Mouse (Mus musculus) hindbrain, embryonic 11.5 days (tissue): ENCODE measurements around the gene Tigit. TPM values are rescaled to one million over a fixed set of nuclear protein-coding genes. Genes with fewer than 3 reads are reported as not detected.
A peak's percentile ranks its signal among the peaks of the same experiment; 100 is the strongest.

ENCODE experiments used
- ATAC-seq: fragments of 200-750 bp; cut with Nextera tagmentation; 2 replicates; pipeline ENCODE4 v1.8.0; 2017; ENCODE audit warnings: mild to moderate bottlenecking, moderate TSS enrichment, moderate library complexity; ENCODE audit not compliant: low FRiP score
- DNase-seq: peaks from one replicate; pipeline ENCODE4 v3.0.0-alpha.2; 2015; ENCODE audit warnings: low spot score
- H3K27ac ChIP-seq: fragments of 300-500 bp; sonication (generic); 2 replicates; pipeline ENCODE4 v1.5.1; 2014; ENCODE audit warnings: mild to moderate bottlenecking, low read depth, low read length
- H3K27me3 ChIP-seq: fragments of 300-500 bp; sonication (generic); 2 replicates; pipeline ENCODE4 v1.6.1; 2014; ENCODE audit warnings: mild to moderate bottlenecking, low read length, moderate library complexity, mixed read lengths; ENCODE audit not compliant: control insufficient read depth, insufficient read depth
- H3K36me3 ChIP-seq: fragments of 300-500 bp; sonication (generic); 2 replicates; pipeline ENCODE4 v1.6.1; 2014; ENCODE audit warnings: mild to moderate bottlenecking, low read length, moderate library complexity, mixed read lengths; ENCODE audit not compliant: control insufficient read depth, insufficient read depth
- H3K4me1 ChIP-seq: fragments of 300-500 bp; sonication (generic); replicated peaks from 2 replicates; pipeline ENCODE4 v1.6.1; 2014; ENCODE audit warnings: low read length, mixed read lengths; ENCODE audit not compliant: control insufficient read depth, insufficient read depth
- H3K4me2 ChIP-seq: fragments of 300-500 bp; sonication (generic); replicated peaks from 2 replicates; pipeline ENCODE4 v1.6.1; 2014; ENCODE audit warnings: mild to moderate bottlenecking, low read depth, low read length
- H3K4me3 ChIP-seq: fragments of 300-500 bp; sonication (generic); 2 replicates; pipeline ENCODE4 v1.5.1; 2014; ENCODE audit warnings: low read depth, low read length
- H3K9ac ChIP-seq: fragments of 300-500 bp; sonication (generic); 2 replicates; pipeline ENCODE4 v1.6.1; 2014; ENCODE audit warnings: low read depth, low read length
- H3K9me3 ChIP-seq: fragments of 300-500 bp; sonication (generic); 2 replicates; pipeline ENCODE4 v1.6.1; 2016; ENCODE audit warnings: low read length; ENCODE audit not compliant: control insufficient read depth
- WGBS: fragments of 180-500 bp; shearing (Covaris S2); extraction: QIAGEN DNeasy Blood & Tissue Kit; methylation state at CpG from one replicate; pipeline ENCODE4 v1.1.7; 2014; 5-methylcytosine and 5-hydroxymethylcytosine counted together
- polyA plus RNA-seq: library from polyadenylated mRNA; unstranded; fragments of >200 nt; fragmentation: Nextera tagmentation; extraction: Ambion mirVana; gene quantifications from 2 replicates; pipeline ENCODE4 v1.2.1, GENCODE M21; 2014

The Tigit gene
- not detected in 2 replicates for polyA plus RNA-seq

- ATAC-seq (no peak), DNase-seq (no peak)
- H3K36me3 ChIP-seq: no peaks in the 10 kb centered on the region
- no peak within 1 kb of the TSS for H3K9ac ChIP-seq
- H3K4me1 ChIP-seq: no peaks in the 10 kb centered on the region
- WGBS: 75% methylated on average over 7 of the region's 7 CpGs
- H3K9me3 ChIP-seq: no peaks in the 10 kb centered on the region
- no peaks in the 10 kb centered on the region for H3K27me3 ChIP-seq
- H3K4me3 ChIP-seq: no peak within 1 kb of the TSS
- H3K4me2 ChIP-seq: no peak within 1 kb of the TSS
- H3K27ac ChIP-seq: no peak within 1 kb of the TSS
Observed at GRCm38 (mm10) chr16:43663978-43664579, at the start of gene Tigit. Tigit (minus strand) TSS chr16:43664146.

- Histone ChIP-seq H3K27ac (no peak overlapping the region), H3K9ac (no peak overlapping the region)
- WGBS: 94% methylated on average over 7 of the region's 7 CpGs
Observed at GRCm38 (mm10) chr16:43711361-43711760, 47.4 kb upstream of the Tigit start.

GRCm38 (mm10) chr16:43710651-43711050, 46.7 kb upstream of the Tigit start:
- Histone ChIP-seq H3K4me3 (no peak overlapping the region), H3K4me1 (no peaks in the 10 kb centered on the region), H3K9me3 (no peaks in the 10 kb centered on the region), H3K27me3 (no peaks in the 10 kb centered on the region), H3K27ac (no peak overlapping the region), H3K36me3 (no peaks in the 10 kb centered on the region), H3K9ac (no peak overlapping the region), H3K4me2 (no peak overlapping the region)
- no peak for DNase-seq
- no peak for ATAC-seq
- 89% methylated on average over 11 of the region's 11 CpGs for WGBS

More at GRCm38 (mm10) chr16:43711361-43711760, 47.4 kb upstream of the Tigit start:
- Histone ChIP-seq H3K9me3 (no peaks in the 10 kb centered on the region), H3K36me3 (no peaks in the 10 kb centered on the region), H3K27me3 (no peaks in the 10 kb centered on the region), H3K4me1 (no peaks in the 10 kb centered on the region), H3K4me2 (no peak overlapping the region), H3K4me3 (no peak overlapping the region)
- no peak for DNase-seq
- ATAC-seq: no peak

- Histone ChIP-seq H3K27ac (no peak overlapping the region), H3K27me3 (no peaks in the 10 kb centered on the region), H3K9me3 (no peaks in the 10 kb centered on the region), H3K9ac (no peak overlapping the region), H3K4me1 (no peaks in the 10 kb centered on the region), H3K36me3 (no peaks in the 10 kb centered on the region), H3K4me3 (no peak overlapping the region), H3K4me2 (no peak overlapping the region)
- DNase-seq (no peak), ATAC-seq (no peak)
- WGBS: 60% methylated on average over 6 of the region's 6 CpGs
Observed at GRCm38 (mm10) chr16:43710134-43710475, 46.2 kb upstream of the Tigit start.

- H3K36me3 ChIP-seq: no peaks in the 10 kb centered on the region
- no peak overlapping the region for H3K9ac ChIP-seq
- H3K9me3 ChIP-seq: no peaks in the 10 kb centered on the region
- 44% methylated on average over 9 of the region's 9 CpGs for WGBS
- ATAC-seq (peak; percentile 70; the same call in 1 of the 2 replicates), DNase-seq (peak; percentile 19)
- H3K4me3 ChIP-seq: no peak overlapping the region
- H3K27ac ChIP-seq: no peak overlapping the region
- H3K4me2 ChIP-seq: no peak overlapping the region
- no peaks in the 10 kb centered on the region for H3K27me3 ChIP-seq
- H3K4me1 ChIP-seq: no peaks in the 10 kb centered on the region
Observed at GRCm38 (mm10) chr16:43709432-43710133, 45.6 kb upstream of the Tigit start.

GRCm38 (mm10) chr16:43709062-43709413, 45.1 kb upstream of the Tigit start:
- DNase-seq: peak; percentile 20
- no peaks in the 10 kb centered on the region for H3K9me3 ChIP-seq
- H3K4me3 ChIP-seq: no peak overlapping the region
- H3K9ac ChIP-seq: no peak overlapping the region
- no peaks in the 10 kb centered on the region for H3K4me1 ChIP-seq
- no peaks in the 10 kb centered on the region for H3K36me3 ChIP-seq
- no peaks in the 10 kb centered on the region for H3K27me3 ChIP-seq
- H3K27ac ChIP-seq: no peak overlapping the region
- H3K4me2 ChIP-seq: 0 out of 2 replicates have a peak overlapping the region, but pooled peaks have one; percentile 1
- 63% methylated on average over 15 of the region's 15 CpGs for WGBS
- ATAC-seq: peak; percentile 81; the same call in 1 of the 2 replicates

DNA sequence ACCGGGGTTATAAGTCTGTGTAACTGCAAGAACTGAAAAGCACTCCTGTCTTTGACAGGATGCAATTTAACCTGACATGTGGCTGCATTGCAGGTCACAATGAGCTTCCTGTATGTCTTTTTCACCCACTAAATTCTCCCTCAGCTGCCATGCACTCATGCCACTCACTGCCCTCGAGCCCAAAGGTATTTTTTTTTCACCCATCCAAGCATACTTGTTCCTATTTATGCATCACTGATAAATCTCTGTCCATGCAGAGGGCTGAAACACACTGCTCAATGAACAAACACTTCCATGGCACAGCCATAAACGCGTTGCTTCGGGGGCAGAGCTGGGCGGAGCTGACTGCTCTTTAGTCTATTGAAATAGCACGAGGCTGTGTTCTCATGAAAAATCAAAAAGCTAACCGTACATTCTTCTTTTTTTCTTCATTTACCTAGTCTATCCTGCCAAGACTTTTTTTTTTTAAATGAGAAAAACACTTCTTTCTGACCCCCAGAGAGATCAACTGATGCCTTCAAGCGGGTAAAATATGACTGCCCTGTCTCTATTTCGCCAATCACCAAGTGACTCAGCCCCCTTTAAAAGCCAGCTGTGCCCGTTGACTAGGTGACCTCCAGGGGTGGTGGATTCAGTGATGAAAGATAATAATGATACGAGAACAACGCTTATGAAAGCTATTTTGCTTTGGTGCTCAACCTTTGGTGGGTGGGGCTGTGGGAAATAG, 44.6 kb upstream of the Tigit start:
- Histone ChIP-seq H3K4me2 (no peak overlapping the region), H3K4me3 (no peak overlapping the region), H3K27me3 (no peaks in the 10 kb centered on the region), H3K9me3 (no peaks in the 10 kb centered on the region), H3K36me3 (no peaks in the 10 kb centered on the region), H3K27ac (no peak overlapping the region), H3K9ac (no peak overlapping the region), H3K4me1 (no peaks in the 10 kb centered on the region)
- DNase-seq: peak; percentile 19
- WGBS: 67% methylated on average over 13 of the region's 13 CpGs
- peak; percentile 50; the same call in 1 of the 2 replicates for ATAC-seq

DNA sequence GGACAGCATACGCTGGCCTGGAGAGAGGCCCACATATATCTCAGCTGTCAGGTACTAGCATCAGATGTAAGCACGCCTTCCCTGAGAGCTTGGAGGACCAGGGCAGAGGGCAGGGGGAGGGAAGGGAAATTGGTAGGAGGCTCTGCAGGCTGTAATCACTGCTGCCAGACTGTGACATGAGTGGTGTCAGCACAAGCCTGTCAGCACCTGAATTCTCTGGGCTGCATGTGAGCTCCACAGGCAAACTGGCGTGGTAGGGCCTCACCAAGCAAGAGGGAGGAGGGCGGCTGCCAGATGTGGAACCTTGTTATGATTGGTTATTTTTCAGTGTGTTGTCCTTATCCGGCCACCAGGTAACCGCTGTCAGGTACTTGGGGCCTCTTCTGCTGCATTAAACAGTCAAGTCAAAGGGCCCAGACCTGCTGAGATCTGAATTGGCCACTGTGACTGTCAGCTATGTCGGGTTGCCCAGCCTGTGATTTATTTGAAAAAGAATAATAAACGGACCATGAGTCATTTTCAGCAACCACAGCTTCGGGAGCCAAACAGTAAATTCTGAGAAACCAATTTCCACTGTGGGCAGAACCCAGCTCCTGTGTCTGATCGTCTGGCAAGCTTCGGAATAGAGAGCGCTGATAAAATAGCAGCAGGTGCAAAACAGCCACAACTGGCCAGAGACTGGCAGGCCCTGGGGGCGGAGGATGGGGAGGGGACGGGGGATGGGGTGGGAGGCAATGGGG, 38.0 kb upstream of the Tigit start:
- peak; percentile 10 for DNase-seq
- no peaks in the 10 kb centered on the region for H3K4me1 ChIP-seq
- peak; percentile 49; the same call in 1 of the 2 replicates for ATAC-seq
- H3K27me3 ChIP-seq: no peaks in the 10 kb centered on the region
- H3K9ac ChIP-seq: no peak overlapping the region
- no peak overlapping the region for H3K4me2 ChIP-seq
- H3K27ac ChIP-seq: no peak overlapping the region
- WGBS: 69% methylated on average over 14 of the region's 14 CpGs
- no peaks in the 10 kb centered on the region for H3K36me3 ChIP-seq
- H3K9me3 ChIP-seq: no peaks in the 10 kb centered on the region
- no peak overlapping the region for H3K4me3 ChIP-seq
